Comparison of ENCODE assay signal across 42 mouse cellular contexts in genomic region chr7:108678886-108679285, GRCm38 (mm10). TPM values are rescaled to one million over a fixed set of nuclear protein-coding genes. Genes with fewer than 3 reads are reported as not detected.
"Had no signal": no experiment of that assay in that cellular context is flagged by ENCODE, and none has a peak within 500 bp of the region (broad histone marks: within the 10 kb centered on the region; RNA-seq: fewer than 3 reads in every experiment).

No protein-coding gene starts in this region.

- H3K9me3 ChIP-seq: heart, embryonic 15.5 days; hindbrain, embryonic 12.5 days; intestine, embryonic 15.5 days; limb, embryonic 10.5 days; liver, embryonic 13.5 days; liver, embryonic 15.5 days had no signal

- H3K27ac ChIP-seq: heart, adult 2 months; heart, embryonic 13.5 days; heart, embryonic 15.5 days; hindbrain, embryonic 10.5 days; hindbrain, embryonic 12.5 days; hindbrain, embryonic 14.5 days; intestine, embryonic 15.5 days; layer of hippocampus, adult 2 months; limb, embryonic 10.5 days; limb, embryonic 12.5 days; liver, embryonic 13.5 days; liver, embryonic 15.5 days had no signal

- H3K36me3 ChIP-seq: heart, embryonic 13.5 days; heart, embryonic 15.5 days; hindbrain, embryonic 10.5 days; hindbrain, embryonic 12.5 days; intestine, embryonic 15.5 days; limb, embryonic 10.5 days; limb, embryonic 12.5 days; liver, embryonic 13.5 days; liver, embryonic 15.5 days had no signal

- H3K27me3 ChIP-seq: heart, embryonic 13.5 days; heart, embryonic 15.5 days; hindbrain, embryonic 12.5 days; intestine, embryonic 15.5 days; limb, embryonic 12.5 days; liver, embryonic 13.5 days; liver, embryonic 15.5 days had no signal

- H3K9ac ChIP-seq: heart, embryonic 13.5 days; heart, embryonic 15.5 days; hindbrain, embryonic 12.5 days; hindbrain, embryonic 14.5 days; intestine, embryonic 15.5 days; limb, embryonic 12.5 days; liver, embryonic 13.5 days; liver, embryonic 15.5 days had no signal

- DNase-seq: gastrocnemius, postnatal 14 days; gastrocnemius, postnatal 36 days; heart, adult 11 months; heart, adult 2 months; heart, postnatal 14 days; heart, postnatal 4 days; kidney, adult 18-20 months; kidney, adult 8-10 months; kidney, postnatal 10 days; kidney, postnatal 25 days; kidney, postnatal 4 days; layer of hippocampus, adult 9-11 months; layer of hippocampus, postnatal 36 days; liver; liver, embryonic 13.5 days had no signal

- H3K4me3 ChIP-seq: heart, adult 2 months; heart, embryonic 13.5 days; heart, embryonic 15.5 days; hindbrain, embryonic 10.5 days; hindbrain, embryonic 12.5 days; intestine, embryonic 15.5 days; layer of hippocampus, adult 2 months; limb, embryonic 10.5 days; limb, embryonic 12.5 days; liver, embryonic 13.5 days; liver, embryonic 15.5 days had no signal

- H3K4me1 ChIP-seq: heart, embryonic 13.5 days; heart, embryonic 15.5 days; hindbrain, embryonic 10.5 days; hindbrain, embryonic 12.5 days; intestine, embryonic 15.5 days; limb, embryonic 10.5 days; limb, embryonic 12.5 days; liver, embryonic 13.5 days; liver, embryonic 15.5 days had no signal

RNA-seq across cellular contexts. Expression of gene Olfr510, which starts 12.7 kb away (rescaled TPM):
- total RNA-seq: gastrocnemius, adult 18-20 months; gastrocnemius, adult 8-10 months; gastrocnemius, postnatal 14 days; gastrocnemius, postnatal 36 days; heart, adult 2 months; heart, postnatal 14 days; heart, postnatal 4 days; layer of hippocampus, adult 2 months; layer of hippocampus, postnatal 14 days; layer of hippocampus, postnatal 36 days; left cerebral cortex, adult 18-20 months; left cerebral cortex, adult 8-10 months; left cerebral cortex, postnatal 10 days; left cerebral cortex, postnatal 36 days had no signal
- polyA plus RNA-seq: gonadal fat pad, adult 2 months; heart, adult 2 months; heart, embryonic 11.5 days; heart, embryonic 13.5 days; heart, embryonic 15.5 days; heart, postnatal 0 days; hindbrain, embryonic 10.5 days; hindbrain, embryonic 12.5 days; hindbrain, embryonic 14.5 days; hindbrain, embryonic 16.5 days; inflammation-experienced regulatory T-cells, adult 6 months; intestine, embryonic 15.5 days; intestine, postnatal 0 days; kidney, embryonic 14.5 days; kidney, embryonic 16.5 days; limb, embryonic 10.5 days; limb, embryonic 12.5 days; limb, embryonic 14.5 days; liver, embryonic 11.5 days; liver, embryonic 13.5 days; liver, embryonic 15.5 days had no signal

RNA-seq across cellular contexts. Expression of gene Olfr509, which starts 27.2 kb away (rescaled TPM):
- total RNA-seq: gastrocnemius, adult 18-20 months; gastrocnemius, adult 8-10 months; gastrocnemius, postnatal 14 days; gastrocnemius, postnatal 36 days; heart, adult 2 months; heart, postnatal 14 days; layer of hippocampus, adult 2 months; layer of hippocampus, postnatal 14 days; left cerebral cortex, adult 18-20 months; left cerebral cortex, adult 8-10 months; left cerebral cortex, postnatal 10 days had no signal
- polyA plus RNA-seq: gonadal fat pad, adult 2 months; heart, adult 2 months; heart, embryonic 11.5 days; heart, embryonic 13.5 days; heart, embryonic 15.5 days; heart, postnatal 0 days; hindbrain, embryonic 10.5 days; hindbrain, embryonic 12.5 days; hindbrain, embryonic 14.5 days; hindbrain, embryonic 16.5 days; inflammation-experienced regulatory T-cells, adult 6 months; intestine, embryonic 15.5 days; intestine, postnatal 0 days; kidney, embryonic 14.5 days; kidney, embryonic 16.5 days; limb, embryonic 10.5 days; limb, embryonic 12.5 days; limb, embryonic 14.5 days; liver, embryonic 11.5 days; liver, embryonic 13.5 days; liver, embryonic 15.5 days had no signal

RNA-seq across cellular contexts. Expression of gene Olfr512, which starts 34.2 kb away (rescaled TPM):
- total RNA-seq: gastrocnemius, adult 18-20 months; gastrocnemius, adult 8-10 months; gastrocnemius, postnatal 14 days; gastrocnemius, postnatal 36 days; heart, adult 2 months; heart, postnatal 14 days; heart, postnatal 4 days; layer of hippocampus, adult 2 months; layer of hippocampus, postnatal 14 days; layer of hippocampus, postnatal 36 days; left cerebral cortex, adult 18-20 months; left cerebral cortex, adult 8-10 months; left cerebral cortex, postnatal 10 days; left cerebral cortex, postnatal 36 days had no signal
- polyA plus RNA-seq: gonadal fat pad, adult 2 months; heart, adult 2 months; heart, embryonic 11.5 days; heart, embryonic 13.5 days; heart, embryonic 15.5 days; heart, postnatal 0 days; hindbrain, embryonic 10.5 days; hindbrain, embryonic 12.5 days; hindbrain, embryonic 14.5 days; hindbrain, embryonic 16.5 days; inflammation-experienced regulatory T-cells, adult 6 months; intestine, embryonic 15.5 days; intestine, postnatal 0 days; kidney, embryonic 14.5 days; kidney, embryonic 16.5 days; limb, embryonic 10.5 days; limb, embryonic 12.5 days; limb, embryonic 14.5 days; liver, embryonic 11.5 days; liver, embryonic 13.5 days; liver, embryonic 15.5 days had no signal

RNA-seq across cellular contexts. Expression of gene Olfr508, which starts 49.1 kb away (rescaled TPM):
- total RNA-seq: gastrocnemius, adult 18-20 months; gastrocnemius, adult 8-10 months; gastrocnemius, postnatal 14 days; gastrocnemius, postnatal 36 days; heart, adult 2 months; heart, postnatal 14 days; heart, postnatal 4 days; layer of hippocampus, adult 2 months; layer of hippocampus, postnatal 14 days; layer of hippocampus, postnatal 36 days; left cerebral cortex, adult 18-20 months; left cerebral cortex, adult 8-10 months; left cerebral cortex, postnatal 10 days; left cerebral cortex, postnatal 36 days had no signal
- polyA plus RNA-seq: gonadal fat pad, adult 2 months; heart, adult 2 months; heart, embryonic 11.5 days; heart, embryonic 13.5 days; heart, embryonic 15.5 days; heart, postnatal 0 days; hindbrain, embryonic 10.5 days; hindbrain, embryonic 12.5 days; hindbrain, embryonic 14.5 days; hindbrain, embryonic 16.5 days; inflammation-experienced regulatory T-cells, adult 6 months; intestine, embryonic 15.5 days; intestine, postnatal 0 days; kidney, embryonic 14.5 days; kidney, embryonic 16.5 days; limb, embryonic 10.5 days; limb, embryonic 12.5 days; limb, embryonic 14.5 days; liver, embryonic 11.5 days; liver, embryonic 13.5 days; liver, embryonic 15.5 days had no signal

RNA-seq across cellular contexts. Expression of gene Olfr507, which starts 57.3 kb away (rescaled TPM):
- total RNA-seq: gastrocnemius, adult 18-20 months; gastrocnemius, adult 8-10 months; gastrocnemius, postnatal 14 days; gastrocnemius, postnatal 36 days; heart, adult 2 months; heart, postnatal 14 days; heart, postnatal 4 days; layer of hippocampus, adult 2 months; layer of hippocampus, postnatal 14 days; layer of hippocampus, postnatal 36 days; left cerebral cortex, adult 18-20 months; left cerebral cortex, adult 8-10 months; left cerebral cortex, postnatal 10 days; left cerebral cortex, postnatal 36 days had no signal
- polyA plus RNA-seq: gonadal fat pad, adult 2 months; heart, adult 2 months; heart, embryonic 11.5 days; heart, embryonic 13.5 days; heart, embryonic 15.5 days; heart, postnatal 0 days; hindbrain, embryonic 10.5 days; hindbrain, embryonic 12.5 days; hindbrain, embryonic 14.5 days; hindbrain, embryonic 16.5 days; inflammation-experienced regulatory T-cells, adult 6 months; intestine, embryonic 15.5 days; intestine, postnatal 0 days; kidney, embryonic 14.5 days; kidney, embryonic 16.5 days; limb, embryonic 10.5 days; limb, embryonic 12.5 days; limb, embryonic 14.5 days; liver, embryonic 11.5 days; liver, embryonic 13.5 days; liver, embryonic 15.5 days had no signal
